Mouse (Mus musculus) cerebellum, postnatal 4 days (tissue): ENCODE data around the gene Asna1.

Experiments used
- DNase-seq, 2 experiments: peaks; one replicate each; pipeline ENCODE4 v3.0.0; 2022; ENCODE audit warnings: low spot score in 2 of 2, mixed read lengths in 1 of 2

Asna1 gene

GRCm38 (mm10) chr8:85035165-85035727, 10.2 kb upstream of the Asna1 start:
- DNase-seq = no peak

DNA sequence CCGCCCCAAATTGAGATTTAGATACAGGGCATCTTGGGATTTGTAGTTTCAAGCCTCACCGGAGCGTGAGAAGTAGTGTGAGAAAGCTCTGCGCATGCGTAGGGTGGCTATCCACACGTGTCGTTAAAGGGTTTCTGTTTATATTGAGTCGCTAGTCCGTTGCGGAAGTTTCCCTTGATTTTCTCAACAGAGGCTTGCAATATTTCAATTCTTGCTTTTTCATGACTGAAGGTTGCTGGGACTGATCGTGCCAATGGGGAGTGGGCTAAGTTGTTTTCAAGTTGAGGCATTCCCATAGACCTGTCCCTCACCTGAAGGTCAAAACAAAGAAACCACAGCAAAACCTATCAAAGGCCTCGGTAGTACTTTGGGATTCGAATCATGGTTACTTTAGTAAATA, 9.7 kb upstream of the Asna1 start:
- peak; percentile 43 to 60 for DNase-seq

- no peak for DNase-seq
Measured at GRCm38 (mm10) chr8:85033867-85034266, 8.8 kb upstream of the Asna1 start.

DNA sequence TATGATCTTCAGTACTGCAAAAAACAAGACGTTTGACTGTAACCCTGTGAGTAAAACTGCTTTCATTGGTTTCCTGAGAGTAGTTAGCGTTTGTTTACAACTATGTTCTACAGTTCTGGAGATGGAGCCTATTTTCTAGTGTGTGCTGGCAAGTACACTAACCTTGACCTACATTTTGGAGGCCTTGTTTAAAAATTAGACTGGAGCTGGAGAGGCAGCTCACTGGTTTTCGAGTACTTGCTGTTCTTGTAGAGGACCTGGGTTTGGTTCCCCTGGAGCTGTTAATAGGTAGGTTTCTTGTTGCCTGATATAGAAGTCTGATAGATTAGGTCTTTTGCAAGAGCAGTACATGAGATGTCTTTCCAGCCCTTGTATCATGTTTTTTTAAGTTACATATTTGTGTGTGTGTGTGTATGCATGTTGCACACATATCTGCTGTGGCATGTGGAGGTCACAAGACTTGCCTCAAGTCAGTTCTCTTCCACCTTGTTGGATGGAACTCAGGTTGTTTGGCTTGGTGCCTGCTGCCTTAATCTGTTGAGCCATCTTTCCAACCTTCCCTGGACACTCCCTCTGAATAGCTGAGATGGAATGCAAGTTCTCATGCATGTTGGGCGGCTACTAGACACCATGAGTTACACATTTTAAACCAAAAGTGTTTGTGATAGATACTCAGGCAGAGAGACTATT, 7.7 kb upstream of the Asna1 start:
- DNase-seq = no peak

GRCm38 (mm10) chr8:85029271-85029670, 4.2 kb upstream of the Asna1 start:
- no peak for DNase-seq

DNA sequence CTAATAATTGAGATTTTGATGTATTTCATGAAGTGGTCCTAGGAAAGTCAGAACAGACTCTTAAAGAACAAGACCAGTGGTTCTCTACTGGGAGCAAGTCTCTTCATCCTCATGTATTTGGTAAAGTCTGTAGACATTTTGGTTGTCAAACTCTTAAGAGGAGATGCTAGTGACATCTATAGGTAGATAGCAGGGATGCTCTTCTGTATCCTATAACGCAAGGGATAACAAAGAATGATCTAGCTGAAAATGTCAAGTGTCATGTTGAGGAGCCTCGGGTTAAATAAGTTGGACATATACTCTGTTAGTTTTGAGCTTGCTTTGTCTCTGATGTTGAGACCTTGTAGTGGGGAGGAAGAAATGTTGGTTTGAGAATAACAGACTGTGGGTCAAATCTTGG, 2.8 kb upstream of the Asna1 start:
- no peak for DNase-seq

DNA sequence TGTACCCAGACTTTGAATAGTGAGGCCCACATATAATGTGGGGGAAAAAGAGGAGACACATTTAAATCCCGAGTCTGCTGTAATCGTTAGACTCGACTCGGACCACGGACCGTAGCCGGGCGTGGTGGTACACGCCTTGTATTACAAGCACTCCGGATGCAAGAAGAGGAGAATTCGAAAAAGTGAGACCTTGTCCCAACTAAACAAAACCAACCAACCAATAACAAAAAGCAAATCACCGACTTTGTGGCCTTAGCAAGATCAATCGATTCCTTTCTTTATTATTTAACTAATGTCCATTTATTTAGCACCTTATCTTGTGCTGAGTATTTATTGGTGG, 2.4 kb upstream of the Asna1 start:
- no peak for DNase-seq

DNA sequence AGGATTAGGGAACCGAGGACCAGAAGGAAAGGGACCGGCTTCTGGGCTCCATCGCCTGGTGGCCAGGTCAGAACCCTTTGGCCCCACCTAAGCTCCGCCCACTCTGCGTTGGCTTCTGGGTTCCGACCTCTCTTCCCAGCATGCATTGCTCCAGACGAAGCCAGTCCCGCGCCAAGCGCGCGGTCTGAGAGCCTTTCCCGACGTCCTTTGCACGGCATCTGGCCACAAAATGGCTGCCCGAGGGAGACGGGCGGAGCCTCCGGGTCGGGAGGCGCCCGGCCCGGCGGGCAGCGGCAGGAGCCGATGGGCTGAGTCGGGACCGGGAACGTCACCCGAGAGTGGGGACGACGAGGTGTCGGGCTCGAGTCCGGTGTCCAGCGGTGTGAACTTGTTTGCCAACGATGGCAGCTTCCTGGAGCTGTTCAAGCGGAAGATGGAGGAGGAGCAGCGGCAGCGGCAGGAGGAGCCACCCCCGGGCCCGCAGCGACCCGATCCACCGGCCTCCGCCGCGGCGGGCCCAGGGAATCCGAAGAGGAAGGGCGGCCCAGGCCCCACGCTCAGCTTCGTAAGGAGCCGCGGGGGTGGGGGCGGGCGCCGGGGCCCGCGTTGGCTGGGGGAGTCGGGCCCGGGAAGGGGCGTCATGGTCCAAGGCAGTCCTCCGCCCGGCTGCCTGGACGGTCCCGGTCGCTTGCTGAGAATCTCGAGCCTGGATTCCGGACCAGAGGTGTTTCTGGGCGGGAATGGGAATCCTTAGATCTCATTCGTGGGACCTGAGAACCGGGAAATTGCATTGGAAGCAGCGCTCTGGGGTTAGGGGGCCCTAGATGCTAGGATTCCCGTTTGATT, 1.8 kb upstream of the Asna1 start, which contains the start of gene Trir:
TSS of gene Trir (plus strand) at position 154 of the 846 bp plus-strand sequence.
- DNase-seq = peak; percentile 89 to 94

GRCm38 (mm10) chr8:85023846-85024245, 1.2 kb downstream of the Asna1 start:
- no peak for DNase-seq

DNA sequence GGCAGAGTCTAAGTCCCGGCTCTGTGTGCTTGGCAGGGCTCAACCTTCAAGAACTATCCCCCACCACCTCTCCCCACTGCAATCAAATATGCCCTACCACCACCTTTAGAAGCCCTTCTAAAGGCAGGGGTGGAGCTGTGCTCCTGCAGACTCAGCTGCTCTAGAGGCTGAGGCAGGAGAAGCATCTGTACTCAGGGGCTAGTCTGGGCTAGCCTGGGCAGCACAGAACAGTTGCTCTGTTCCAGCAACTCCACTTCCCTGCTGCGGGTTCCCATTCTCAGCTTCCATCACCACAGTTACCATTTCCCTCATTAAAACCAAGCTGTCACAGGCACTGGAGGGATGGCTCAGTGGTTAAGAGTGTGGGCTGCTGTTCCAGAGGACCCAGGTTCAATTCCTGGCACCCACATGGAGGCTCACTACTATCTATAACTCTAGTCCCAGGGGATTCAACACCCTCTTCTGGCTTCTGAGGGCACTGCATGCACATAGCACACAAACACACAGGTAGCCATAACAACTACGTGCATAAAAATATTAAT, 3.5 kb downstream of the Asna1 start:
- no peak for DNase-seq

- no peak for DNase-seq
Measured at GRCm38 (mm10) chr8:85017209-85017608, 7.9 kb downstream of the Asna1 start.

DNA sequence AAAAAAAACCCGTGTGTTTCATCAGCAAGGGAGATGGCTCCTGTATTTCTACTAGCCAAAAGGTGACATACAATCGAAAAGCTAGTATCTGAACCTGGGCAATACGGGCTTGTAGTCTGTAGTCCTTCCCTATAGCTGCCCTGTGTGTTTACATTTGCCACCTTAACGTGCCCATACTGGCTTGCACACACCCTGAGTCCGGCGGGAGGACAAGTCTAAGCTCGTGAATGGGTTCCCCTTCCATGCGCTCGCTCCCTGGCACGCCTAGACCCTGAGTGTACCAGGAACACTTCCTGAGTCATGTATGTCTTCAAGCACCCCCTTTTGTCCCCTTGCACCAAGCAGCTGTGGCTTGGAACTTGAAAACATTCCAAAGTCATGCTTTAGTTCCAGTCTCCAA, 8.4 kb downstream of the Asna1 start:
- DNase-seq = no peak

GRCm38 (mm10) chr8:85014431-85014830, 10.7 kb downstream of the Asna1 start, which contains the start of gene Best2:
Gene Best2, minus strand, starts transcription at chr8:85014531.
- no peak for DNase-seq

- DNase-seq = peak; percentile 62 to 66
Measured at GRCm38 (mm10) chr8:85013230-85013840, 11.7 kb downstream of the Asna1 start.

GRCm38 (mm10) chr8:85011242-85011641, 13.8 kb downstream of the Asna1 start:
- no peak for DNase-seq

DNA sequence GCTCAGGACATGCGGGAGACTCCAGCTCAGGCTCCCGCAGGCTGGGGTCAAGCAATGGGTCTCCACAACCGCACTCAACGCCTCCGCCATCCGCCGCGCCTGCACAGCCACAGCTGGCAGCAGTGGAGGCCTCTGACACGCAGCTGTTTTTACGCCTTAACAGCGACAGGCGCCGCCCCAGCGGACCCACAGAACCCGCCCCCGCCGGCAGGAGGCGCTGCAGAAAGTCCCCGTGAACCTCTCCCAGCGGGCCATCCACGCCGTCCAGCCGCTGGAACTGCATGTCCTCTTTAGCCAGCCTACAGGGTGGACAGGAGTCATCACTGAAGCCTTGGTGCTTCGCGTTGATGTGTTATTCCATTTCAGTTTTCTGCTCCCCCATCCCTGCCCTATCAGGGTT, 17.4 kb downstream of the Asna1 start:
- no peak for DNase-seq

DNA sequence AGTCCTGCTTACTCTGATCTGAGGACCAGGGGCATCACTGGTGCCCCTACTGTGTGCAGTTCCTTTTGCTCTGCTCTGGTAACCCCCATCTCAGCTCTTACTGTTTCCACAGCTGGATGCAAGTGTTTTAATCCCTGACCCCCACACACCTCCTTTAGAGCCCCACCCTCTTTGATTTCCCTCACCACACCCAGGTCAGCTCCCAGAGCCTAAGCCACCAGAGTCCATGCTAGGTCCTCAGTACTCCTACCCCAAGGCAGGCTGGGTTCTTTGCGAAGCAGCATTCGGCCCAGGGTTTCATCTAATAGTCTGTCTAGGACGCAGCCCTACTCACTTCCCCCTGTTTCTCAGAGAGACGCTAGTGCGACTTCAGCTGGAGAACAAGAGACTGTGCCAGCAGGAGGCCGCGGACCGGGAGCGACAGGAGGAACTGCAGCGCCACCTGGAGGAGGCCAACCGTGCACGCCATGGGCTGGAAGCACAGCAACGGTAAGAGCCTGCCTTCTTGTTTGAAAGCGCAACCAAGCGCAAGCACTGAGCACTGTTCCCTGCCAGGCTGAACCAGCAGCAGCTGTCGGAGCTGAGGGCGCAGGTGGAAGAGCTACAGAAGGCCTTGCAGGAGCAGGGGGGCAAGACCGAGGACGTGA, 27.3 kb downstream of the Asna1 start:
- DNase-seq = peak; percentile 80 to 91

GRCm38 (mm10) chr8:84996978-84997377, 28.1 kb downstream of the Asna1 start:
- DNase-seq = no peak

GRCm38 (mm10) chr8:84995680-84996079, 29.4 kb downstream of the Asna1 start:
- no peak for DNase-seq

- no peak for DNase-seq
Measured at GRCm38 (mm10) chr8:84994375-84994774, 30.7 kb downstream of the Asna1 start.

GRCm38 (mm10) chr8:84990836-84991235, 34.2 kb downstream of the Asna1 start:
- DNase-seq = no peak

DNA sequence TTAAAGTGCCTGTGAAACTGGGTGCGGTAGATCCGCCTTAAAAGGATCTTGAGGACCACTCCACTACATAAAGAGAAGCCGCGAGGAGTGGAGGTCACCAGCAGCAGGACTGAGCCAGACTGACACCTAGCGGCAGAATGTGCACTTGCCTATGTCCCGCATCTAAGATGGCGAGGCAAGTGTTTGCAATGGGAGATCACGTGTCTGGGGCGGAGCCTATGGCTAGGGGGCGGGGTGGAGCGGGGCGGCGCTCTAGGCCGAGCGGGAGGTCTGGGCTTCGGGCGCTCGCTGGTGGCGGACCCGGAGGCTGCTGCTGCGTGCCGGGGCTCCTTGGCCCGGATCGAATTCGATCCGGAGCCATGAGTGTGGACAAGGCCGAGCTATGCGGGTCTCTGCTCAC, 34.7 kb downstream of the Asna1 start, which contains the start of gene Hook2:
TSS of gene Hook2 (plus strand) at position 255 of the 400 bp plus-strand sequence.
- peak; percentile 94 to 98 for DNase-seq
